Mouse (Mus musculus) olfactory bulb, adult 2 months (tissue): ENCODE results near the gene Ecsit. TPM values are rescaled to one million over a fixed set of nuclear protein-coding genes. Genes with fewer than 3 reads are reported as not detected.

Source experiments
- H3K27ac ChIP-seq: fragments of 200-500 bp; 2 replicates; pipeline ENCODE4 v1.5.1; 2012; ENCODE audit warnings: low read depth, low read length; ENCODE audit not compliant: insufficient read depth
- H3K4me1 ChIP-seq: fragments of 200-500 bp; 2 replicates; pipeline ENCODE4 v1.6.1; 2012; ENCODE audit warnings: low read length; ENCODE audit not compliant: control insufficient read depth, insufficient read depth
- H3K4me3 ChIP-seq: fragments of 200-500 bp; 2 replicates; pipeline ENCODE4 v1.5.1; 2012; ENCODE audit warnings: mild to moderate bottlenecking, low read depth, low read length, moderate library complexity; ENCODE audit not compliant: insufficient read depth
- CTCF ChIP-seq: fragments of 200-500 bp; IDR thresholded peaks from 2 replicates; pipeline ENCODE4 v1.5.1; 2012; ENCODE audit warnings: low read depth, mild to moderate bottlenecking, low read length, moderate library complexity; ENCODE audit not compliant: insufficient read depth
- POLR2A ChIP-seq: fragments of 200-500 bp; IDR thresholded peaks from 2 replicates; pipeline ENCODE4 v1.6.1; 2012; ENCODE audit warnings: mild to moderate bottlenecking, low read depth, low read length, moderate library complexity; ENCODE audit not compliant: insufficient read depth
- WGBS: fragments of 180-500 bp; shearing (Covaris S2); methylation state at CpG from one replicate; pipeline ENCODE4 v1.1.7; 2018; 5-methylcytosine and 5-hydroxymethylcytosine counted together
- polyA plus RNA-seq: library from polyadenylated mRNA; stranded (reverse); fragments of >200 nt; gene quantifications from 2 replicates; pipeline ENCODE4 v1.2.4, GENCODE M21; 2012; ENCODE audit warnings: low replicate concordance; ENCODE audit not compliant: missing spikeins, insufficient read depth, insufficient read length

Gene Ecsit
- not detected in 2 replicates for polyA plus RNA-seq

DNA sequence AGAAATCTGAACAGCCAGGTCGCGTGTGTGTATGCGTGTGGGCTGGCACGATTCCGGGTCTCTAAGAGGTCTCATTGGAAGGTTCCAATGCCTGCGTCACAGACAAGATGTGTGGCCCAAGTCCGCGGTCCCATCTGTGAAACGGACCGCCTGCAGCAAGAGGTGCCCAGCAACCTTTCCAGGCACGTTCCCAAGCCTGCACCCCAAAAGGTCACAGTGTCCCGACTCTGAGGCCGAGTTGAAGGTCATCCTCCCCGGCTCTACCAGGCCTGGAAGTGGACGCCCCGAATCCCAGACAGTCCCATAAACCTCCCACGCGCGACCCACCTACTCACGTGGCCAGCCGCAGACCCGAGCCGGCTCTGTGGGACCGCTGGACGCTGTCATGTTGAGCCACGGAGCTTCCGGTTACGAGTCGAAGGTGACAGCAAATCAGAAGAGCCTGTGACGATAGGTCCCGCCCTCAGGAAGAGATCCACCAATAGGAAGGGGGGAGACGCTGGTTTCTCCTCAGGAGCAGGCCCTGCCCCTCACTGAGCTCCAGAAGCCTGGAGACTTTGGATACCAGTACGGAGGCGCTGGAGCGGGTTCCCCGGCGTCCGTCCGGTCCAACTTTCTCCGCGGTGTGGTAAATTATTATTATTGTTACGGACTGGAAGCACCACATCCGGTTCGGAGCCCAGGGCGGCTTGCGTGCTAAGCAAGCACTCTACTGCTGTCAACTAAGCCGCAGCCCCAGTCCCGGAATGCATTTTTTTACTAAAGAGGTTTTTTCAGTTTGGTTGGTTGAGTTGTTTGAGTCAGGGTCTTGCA is at the start of gene Ecsit:
Ecsit (minus strand) TSS at position 417 of the 813 bp plus-strand sequence.
- Histone ChIP-seq H3K4me1 (peaks cover 11% of the 10 kb centered on the region), H3K27ac (peak within 1 kb of the TSS; percentile 69), H3K4me3 (peak within 1 kb of the TSS; percentile 87)
- peak; percentile 82 for TF ChIP-seq POLR2A
- TF ChIP-seq CTCF: no peak
- WGBS: under 1% methylated on average over 48 of the region's 48 CpGs

DNA sequence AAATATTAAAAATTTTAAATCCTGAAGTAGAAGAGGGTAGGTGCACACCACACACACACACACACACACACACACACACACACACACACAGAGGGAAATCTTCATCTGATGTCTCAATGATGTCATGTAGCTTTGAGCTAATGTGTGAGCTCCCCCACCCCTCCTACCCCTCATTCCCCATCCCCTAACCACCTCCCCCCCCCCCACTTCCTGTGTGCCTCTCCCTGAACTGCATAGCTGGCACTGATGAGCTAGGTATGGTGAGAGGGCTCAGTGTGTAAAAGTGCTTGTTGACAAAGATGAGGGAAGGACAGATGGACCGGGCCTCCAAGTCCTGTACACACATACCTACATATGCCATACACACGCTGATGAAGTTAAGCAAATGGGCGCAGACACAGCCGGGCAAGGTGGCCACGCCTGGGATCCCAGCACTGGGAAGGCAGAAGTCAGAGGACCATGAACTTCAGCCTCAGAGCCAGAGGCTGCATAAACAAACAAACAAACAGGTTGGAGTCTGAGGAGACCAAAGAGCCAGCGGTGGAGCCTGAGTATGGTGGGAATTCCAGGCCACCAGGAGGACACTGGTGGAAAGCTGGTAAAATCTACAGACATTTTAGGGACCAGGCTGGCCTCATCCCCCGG is 49.1 kb upstream of the Ecsit start:
- H3K4me1 ChIP-seq: peaks cover 14% of the 10 kb centered on the region
- TF ChIP-seq CTCF: no peak
- no peak for TF ChIP-seq POLR2A
- whole genome bisulfite sequencing: 94% methylated on average over 7 of the region's 7 CpGs
- no peak overlapping the region for H3K4me3 ChIP-seq
- H3K27ac ChIP-seq: no peak overlapping the region

DNA sequence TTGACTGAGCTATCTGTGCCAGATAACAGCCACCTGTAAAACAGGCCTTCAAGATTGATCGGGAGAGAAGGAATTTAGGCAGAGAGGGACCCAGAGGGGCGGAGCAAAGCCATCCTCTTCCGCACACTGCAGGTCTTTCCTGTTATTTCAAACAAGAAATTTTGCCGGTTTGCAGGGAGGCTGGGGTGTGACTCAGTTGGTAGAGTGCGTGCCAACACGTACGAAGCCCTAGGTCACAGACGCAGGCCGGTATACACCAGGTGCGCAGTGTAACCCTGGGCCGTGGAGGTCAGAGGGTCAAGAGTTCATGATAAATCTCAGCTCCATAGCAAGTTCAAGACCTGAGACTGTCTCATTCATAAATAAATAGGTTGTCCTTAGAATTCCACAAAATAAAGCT is 47.0 kb upstream of the Ecsit start:
- TF ChIP-seq POLR2A (no peak), CTCF (no peak)
- no peak overlapping the region for H3K4me3 ChIP-seq
- WGBS: 63% methylated on average over 11 of the region's 11 CpGs
- H3K4me1 ChIP-seq: peaks cover 13% of the 10 kb centered on the region
- no peak overlapping the region for H3K27ac ChIP-seq

DNA sequence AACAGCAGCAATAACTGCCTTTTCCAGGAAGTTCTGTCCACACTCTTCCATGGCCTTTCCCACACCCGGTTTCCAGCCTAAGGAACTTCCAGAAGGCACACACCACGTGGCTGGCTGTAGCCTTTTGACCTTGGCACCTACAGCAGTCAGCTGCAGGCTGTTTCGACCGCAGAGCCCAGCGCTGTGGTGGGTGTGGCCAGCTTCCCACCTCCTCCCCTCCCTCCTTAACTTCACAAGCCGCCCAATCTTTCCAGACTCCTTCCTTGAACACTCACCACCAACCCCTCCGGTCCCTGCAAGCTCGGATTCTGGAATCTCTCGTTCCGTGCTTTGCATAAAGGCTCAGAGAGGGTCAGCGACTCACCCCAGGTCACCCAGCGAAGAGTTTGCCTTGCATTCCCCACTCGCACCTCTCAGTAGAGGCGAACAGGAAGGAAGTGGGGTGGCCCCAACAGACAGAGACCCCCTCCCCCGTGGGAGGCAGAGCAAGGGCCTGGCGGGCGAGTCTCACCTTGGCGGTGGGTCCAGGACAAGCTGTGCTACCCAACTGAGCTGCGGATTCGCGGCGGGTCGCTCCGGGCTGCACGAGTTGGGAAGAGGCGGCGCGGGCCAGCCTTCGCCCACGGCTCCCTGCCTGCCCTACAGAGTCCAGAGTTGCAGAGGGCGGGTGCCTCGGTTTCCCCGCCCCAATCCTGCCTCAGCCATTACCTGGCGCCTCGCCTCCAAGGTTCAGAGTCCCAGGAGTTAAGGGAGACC is 46.2 kb upstream of the Ecsit start:
- H3K27ac ChIP-seq: no peak overlapping the region
- peaks cover 11% of the 10 kb centered on the region for H3K4me1 ChIP-seq
- TF ChIP-seq POLR2A (no peak), CTCF (no peak)
- WGBS: 7% methylated on average over 35 of the region's 35 CpGs
- H3K4me3 ChIP-seq: peak overlapping the region; percentile 0; the same call in 1 of the 2 replicates

DNA sequence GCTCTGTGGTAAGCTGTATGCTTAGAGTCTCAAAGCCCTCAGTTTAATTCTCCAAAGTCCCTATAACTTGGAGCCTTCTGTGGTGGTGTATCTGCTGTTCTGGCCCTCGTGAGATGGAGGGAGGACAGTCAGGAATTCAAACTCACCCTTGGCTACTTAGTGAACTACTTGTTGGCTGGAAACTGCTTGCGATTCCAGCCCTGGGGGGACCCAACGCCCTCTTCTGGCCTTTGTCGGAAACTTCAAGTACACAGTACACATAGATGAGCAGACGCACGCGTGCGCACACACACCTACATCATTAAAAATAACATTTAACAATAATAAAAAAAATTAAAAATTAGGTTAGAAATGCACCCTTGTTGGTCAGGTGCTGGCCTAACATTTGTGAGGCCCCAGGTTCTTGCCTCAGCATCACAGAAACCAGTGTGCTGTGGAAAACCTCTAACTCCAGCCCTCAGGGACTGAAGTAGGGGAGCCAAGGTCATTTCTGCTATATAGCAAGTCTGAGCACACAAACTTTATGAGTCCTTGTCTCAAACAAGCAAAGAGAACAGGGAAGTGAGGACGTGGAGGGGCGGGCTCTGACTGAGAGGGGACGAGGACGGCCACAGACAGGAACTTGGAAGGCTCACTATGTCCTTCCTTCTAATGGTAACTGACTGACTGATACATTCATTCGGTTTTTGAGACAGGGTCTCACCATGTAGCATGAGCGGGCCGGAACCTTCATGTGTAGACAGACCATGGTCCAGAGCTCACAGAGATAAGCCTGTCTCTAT is 40.2 kb upstream of the Ecsit start:
- no peak overlapping the region for H3K27ac ChIP-seq
- H3K4me3 ChIP-seq: no peak overlapping the region
- 89% methylated on average over 15 of the region's 15 CpGs for WGBS
- TF ChIP-seq CTCF (no peak), POLR2A (no peak)
- H3K4me1 ChIP-seq: no peaks in the 10 kb centered on the region

DNA sequence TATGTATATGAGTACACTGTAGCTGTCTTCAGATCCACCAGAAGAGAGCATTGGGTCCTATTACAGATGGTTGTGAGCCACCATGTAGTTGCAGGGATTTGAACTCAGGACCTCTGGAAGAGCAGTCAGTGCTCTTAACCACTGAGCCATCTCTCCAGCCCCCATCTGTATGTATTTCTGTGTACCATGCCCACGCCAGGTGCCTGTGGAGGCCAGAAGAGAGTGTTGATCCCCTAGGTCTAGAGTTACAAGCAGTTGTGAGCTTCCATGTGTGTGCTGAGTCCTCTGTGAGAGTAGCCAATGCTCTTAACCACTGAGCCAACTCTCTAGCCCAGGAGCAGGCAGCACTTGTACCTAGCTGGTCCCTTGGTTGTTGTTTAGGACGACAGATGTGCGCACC is 38.9 kb upstream of the Ecsit start:
- TF ChIP-seq POLR2A: no peak
- TF ChIP-seq CTCF: no peak
- WGBS: 84% methylated on average over 3 of the region's 3 CpGs
- H3K4me1 ChIP-seq: no peaks in the 10 kb centered on the region
- H3K27ac ChIP-seq: no peak overlapping the region
- H3K4me3 ChIP-seq: no peak overlapping the region

DNA sequence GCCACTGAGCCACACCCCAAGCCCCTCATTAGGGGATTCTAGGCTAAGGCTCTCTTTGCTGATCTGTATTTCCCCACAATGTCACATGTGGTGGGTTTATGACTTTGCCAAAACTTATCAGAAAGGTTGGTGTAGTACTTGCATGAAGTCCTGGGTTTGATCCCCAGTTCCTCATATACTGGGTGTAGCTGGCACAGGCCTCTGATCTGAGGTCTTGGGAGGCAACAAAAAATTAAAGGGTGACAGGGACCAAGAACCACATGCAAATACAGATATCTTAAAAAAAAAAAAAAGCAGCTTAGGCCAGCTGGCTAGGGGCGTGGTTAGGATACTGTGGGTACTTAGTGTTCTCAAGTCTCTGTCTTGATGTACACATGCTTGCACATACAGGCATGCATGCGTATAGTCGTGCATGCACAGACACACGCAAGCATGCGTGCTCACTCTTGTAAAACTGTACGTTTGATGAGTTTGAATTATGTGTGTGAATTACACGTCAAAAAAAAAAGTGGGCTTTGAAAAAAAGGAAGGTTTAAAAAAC is 37.9 kb upstream of the Ecsit start:
- TF ChIP-seq CTCF (no peak), POLR2A (no peak)
- H3K4me1 ChIP-seq: no peaks in the 10 kb centered on the region
- H3K27ac ChIP-seq: no peak overlapping the region
- H3K4me3 ChIP-seq: no peak overlapping the region
- WGBS: 90% methylated on average over 7 of the region's 7 CpGs

DNA sequence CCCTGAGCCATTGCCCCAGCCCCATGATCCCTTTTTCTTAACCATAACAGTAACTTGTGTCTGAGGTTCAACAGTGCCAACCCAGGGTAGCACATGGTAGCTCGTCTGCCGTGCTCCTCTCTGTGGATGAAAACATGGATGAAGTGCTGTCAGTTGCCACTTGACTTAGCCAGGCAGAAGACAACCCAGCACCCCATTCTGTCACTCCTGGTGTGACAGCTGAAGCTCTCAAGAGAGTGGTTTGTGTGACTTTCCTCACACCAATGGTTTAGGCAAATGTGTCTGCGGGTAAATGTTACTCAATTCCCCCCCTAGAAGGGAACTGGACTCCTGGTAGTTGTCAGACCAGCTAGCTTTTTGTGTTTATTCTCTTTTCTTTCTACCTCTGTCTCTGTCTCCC is 36.8 kb upstream of the Ecsit start:
- TF ChIP-seq POLR2A (no peak), CTCF (no peak)
- Histone ChIP-seq H3K4me1 (peaks cover 3% of the 10 kb centered on the region; the same call in 1 of the 2 replicates), H3K4me3 (no peak overlapping the region), H3K27ac (no peak overlapping the region)
- 82% methylated on average over 3 of the region's 3 CpGs for WGBS

DNA sequence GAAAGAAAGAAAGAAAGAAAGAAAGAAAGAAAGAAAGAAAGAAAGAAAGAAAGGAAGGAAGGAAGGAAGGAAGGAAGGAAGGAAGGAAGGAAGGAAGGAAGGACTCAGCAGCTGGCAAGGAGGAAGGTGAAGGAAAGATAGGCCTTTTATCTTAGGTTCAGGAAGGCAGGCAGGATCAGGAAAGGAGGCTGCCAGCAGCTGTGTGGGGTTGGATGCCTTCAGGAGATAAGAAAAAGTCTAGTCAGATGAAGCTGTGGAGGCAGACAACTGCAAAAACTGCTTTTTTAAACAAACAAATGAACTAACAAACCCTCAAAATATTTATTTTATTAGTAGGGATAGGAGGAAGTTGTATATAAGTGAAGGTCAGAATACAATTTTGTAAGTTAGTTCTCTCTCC is 36.3 kb upstream of the Ecsit start:
- Histone ChIP-seq H3K4me3 (no peak overlapping the region), H3K4me1 (peaks cover 3% of the 10 kb centered on the region; the same call in 1 of the 2 replicates), H3K27ac (no peak overlapping the region)
- TF ChIP-seq CTCF: no peak
- TF ChIP-seq POLR2A: no peak
